In the genomic region with DNA sequence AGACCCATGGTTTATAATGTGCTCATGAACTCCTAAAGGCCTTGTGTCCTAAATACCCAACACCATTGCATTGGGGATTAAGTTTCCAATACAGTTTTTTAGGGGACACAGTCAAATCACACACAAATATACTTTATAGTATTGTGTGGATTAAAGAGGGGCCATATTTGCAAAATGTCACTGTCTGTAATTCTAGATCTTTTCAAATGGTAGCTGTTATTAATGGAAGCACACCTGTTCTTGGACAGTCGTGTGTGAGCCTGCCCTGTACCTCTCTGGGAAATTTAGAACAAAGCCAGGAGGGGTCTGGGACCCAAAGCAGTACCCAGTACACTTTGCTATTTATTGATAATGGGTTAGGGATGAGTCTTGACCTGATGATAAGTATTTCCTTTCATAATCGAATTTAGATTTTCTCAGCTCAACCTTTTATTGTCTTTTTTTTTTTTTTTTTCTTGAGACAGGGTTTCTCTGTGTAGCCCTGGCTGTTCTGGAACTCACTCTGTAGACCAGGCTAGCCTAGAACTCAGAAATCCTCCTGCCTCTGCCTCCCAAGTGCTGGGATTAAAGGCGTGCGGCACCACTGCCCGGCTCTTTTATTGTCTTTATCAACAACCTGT, we compare ENCODE assay signal across 8 mouse cellular contexts. TPM values are rescaled to one million over a fixed set of nuclear protein-coding genes. Genes with fewer than 3 reads are reported as not detected.
DNase-seq lines count a peak whose midpoint lies in the region; ATAC-seq and TF ChIP-seq lines count a peak whose summit lies in the region.

A gene (plus strand): TSS at position 570 of the 620 bp plus-strand sequence.

- no peak for DNase-seq in kidney, postnatal 0 days (ENCODE audit: low spot score)
- DNase-seq in kidney, postnatal 25 days: no peak
- DNase-seq in adrenal gland, postnatal 10 days: no peak
- DNase-seq in left cerebral cortex, postnatal 14 days (ENCODE audit: low spot score in 2 of 2): no peak
- no peak for DNase-seq in urinary bladder, postnatal 10 days (ENCODE audit: low spot score)
- no peak for DNase-seq in ovary, postnatal 36 days (ENCODE audit: low spot score)

- H3K27ac ChIP-seq in kidney, postnatal 0 days: peak within 1 kb of the TSS; percentile 93
- peak within 1 kb of the TSS; percentile 95 for H3K27ac ChIP-seq in heart, embryonic 13.5 days (replicated peaks)

- H3K4me3 ChIP-seq in kidney, postnatal 0 days (replicated peaks; ENCODE audit: low read depth, low read length): peak within 1 kb of the TSS; percentile 79
- H3K4me3 ChIP-seq in heart, embryonic 13.5 days: peak within 1 kb of the TSS; percentile 90
- peak within 1 kb of the TSS; percentile 61 for H3K4me3 ChIP-seq in myocyte

- no peaks in the 10 kb centered on the region for H3K9me3 ChIP-seq in kidney, postnatal 0 days (replicated peaks; ENCODE audit: low read length)
- H3K9me3 ChIP-seq in heart, embryonic 13.5 days: no peaks in the 10 kb centered on the region

- 85% methylated on average over 5 of the region's 5 CpGs for WGBS in kidney, postnatal 0 days
- 62% methylated on average over 5 of the region's 5 CpGs for WGBS in heart, embryonic 13.5 days

- TF ChIP-seq CTCF in kidney, postnatal 0 days (IDR thresholded peaks at IDR 0.05; ENCODE audit: low read depth): no peak

- peaks cover 33% of the 10 kb centered on the region for H3K79me2 ChIP-seq in myocyte (ENCODE audit: control insufficient read depth, insufficient read depth)

- 0 out of 2 replicates have a peak, but pooled peaks cover 6% of the 10 kb centered on the region for H3K4me1 ChIP-seq in kidney, postnatal 0 days (replicated peaks; ENCODE audit: insufficient read depth, low read length)
- H3K4me1 ChIP-seq in heart, embryonic 13.5 days: peaks cover 14% of the 10 kb centered on the region

- H3K27me3 ChIP-seq in kidney, postnatal 0 days (ENCODE audit: insufficient read depth, low read length): no peaks in the 10 kb centered on the region
- H3K27me3 ChIP-seq in heart, embryonic 13.5 days (replicated peaks): no peaks in the 10 kb centered on the region
- H3K27me3 ChIP-seq in myocyte (ENCODE audit: control insufficient read depth, insufficient read depth, insufficient read length): no peaks in the 10 kb centered on the region

- intact Hi-C loops in left cerebral cortex, postnatal 14 days (cut with DNase I): loop anchor here (10.0 kb wide), 1 partner anchor 347 kb away; no protein-coding TSS in a partner anchor

- peak within 1 kb of the TSS; percentile 90 for H3K9ac ChIP-seq in kidney, postnatal 0 days (ENCODE audit: low read depth, low read length)
- peak within 1 kb of the TSS; percentile 98 for H3K9ac ChIP-seq in heart, embryonic 13.5 days

- TF ChIP-seq POLR2A in myocyte (IDR thresholded peaks at IDR 0.05; ENCODE audit: insufficient read length, low read depth): no peak

- ATAC-seq in kidney, postnatal 0 days (replicated peaks; ENCODE audit: low FRiP score, low read depth): no peak
- no peak for ATAC-seq in heart, embryonic 13.5 days (ENCODE audit: extremely low read depth, insufficient number of reproducible peaks, low FRiP score, low TSS enrichment)

- no peaks in the 10 kb centered on the region for H3K36me3 ChIP-seq in kidney, postnatal 0 days (ENCODE audit: insufficient read depth, low read length)
- no peaks in the 10 kb centered on the region for H3K36me3 ChIP-seq in heart, embryonic 13.5 days
- no peaks in the 10 kb centered on the region for H3K36me3 ChIP-seq in myocyte (ENCODE audit: control insufficient read depth, insufficient read depth)

- H3K4me2 ChIP-seq in kidney, postnatal 0 days (ENCODE audit: low read length): peak within 1 kb of the TSS; percentile 77
- peak within 1 kb of the TSS; percentile 78 for H3K4me2 ChIP-seq in heart, embryonic 13.5 days
- H3K4me2 ChIP-seq in myocyte (ENCODE audit: low read depth): peak within 1 kb of the TSS; percentile 99

- peak within 1 kb of the TSS; percentile 85 for H3ac ChIP-seq in myocyte (ENCODE audit: control insufficient read depth, insufficient read length)

TF ChIP-seq in myocyte, 11 proteins besides CTCF, POLR2A, EP300 and RAD21:
- TF ChIP-seq SRF (IDR thresholded peaks at IDR 0.05; ENCODE audit: control insufficient read depth, insufficient read length, low read depth): no peak
- TF ChIP-seq MYOG (IDR thresholded peaks at IDR 0.05; ENCODE audit: control insufficient read depth in 1 of 3, insufficient read depth in 1 of 3, insufficient read length in 2 of 3, low read depth in 2 of 3): no peak
- TF ChIP-seq TCF3 (IDR thresholded peaks at IDR 0.05; ENCODE audit: insufficient read length, low read depth): no peak
- no peak for TF ChIP-seq MAX (IDR thresholded peaks at IDR 0.05; ENCODE audit: low read depth)
- no peak for TF ChIP-seq MYOD1 (IDR thresholded peaks at IDR 0.05; ENCODE audit: control insufficient read depth in 1 of 3, insufficient read length in 2 of 3, low read depth in 2 of 3)
- TF ChIP-seq USF1 (IDR thresholded peaks at IDR 0.05; ENCODE audit: low read depth): no peak
- no peak for TF ChIP-seq REST (IDR thresholded peaks at IDR 0.05; ENCODE audit: insufficient read depth, insufficient read length)
- no peak for TF ChIP-seq E2F4 (IDR thresholded peaks at IDR 0.05; ENCODE audit: insufficient read depth)

RNA-seq across cellular contexts. Expression of the gene that starts here (rescaled TPM):
- 10.5 and 10.8 TPM in 2 replicates for polyA plus RNA-seq in kidney, postnatal 0 days (2015; fragmentation: Nextera tagmentation; extraction: Ambion mirVana)
- 10 to 100 TPM; 18.1 to 26.3 TPM for total RNA-seq in adrenal gland, postnatal 10 days (2021)
- 12.5 and 12.6 TPM in 2 replicates for polyA plus RNA-seq in heart, embryonic 13.5 days (2015; fragmentation: Nextera tagmentation; extraction: Ambion mirVana)
- total RNA-seq in left cerebral cortex, postnatal 14 days (2021): 10 to 100 TPM; 22.4 to 26.0 TPM
- 15.6 TPM for polyA plus RNA-seq in myocyte (2012; fragmentation: generic; extraction: Trizol)
